Mouse (Mus musculus) erythroblast, embryonic 14.5 days (primary cell): ENCODE data around the gene Gm7075. TPM values are rescaled to one million over a fixed set of nuclear protein-coding genes. Genes with fewer than 3 reads are reported as not detected.
A peak's percentile ranks its signal among the peaks of the same experiment; 100 is the strongest.
"Not testable (repeated sequence)": the region's sequence is repeated elsewhere in the genome, so short reads cannot be mapped to it uniquely, and the experiment has no call there.

Source experiments
- H3K27me3 ChIP-seq: 2 replicates; pipeline ENCODE4 v1.6.1; 2012; ENCODE audit warnings: inconsistent platforms; ENCODE audit not compliant: control insufficient read depth
- H3K36me3 ChIP-seq: 2 replicates; pipeline ENCODE4 v1.6.1; 2012; ENCODE audit warnings: mild to moderate bottlenecking, inconsistent platforms; ENCODE audit not compliant: control insufficient read depth
- H3K4me1 ChIP-seq: 2 replicates; pipeline ENCODE4 v1.6.1; 2012; ENCODE audit warnings: inconsistent platforms; ENCODE audit not compliant: control insufficient read depth
- H3K4me3 ChIP-seq: replicated peaks from 2 replicates; pipeline ENCODE3; 2012; ENCODE audit warnings: moderate library complexity, mild to moderate bottlenecking, inconsistent platforms
- H3K9me3 ChIP-seq: 2 replicates; pipeline ENCODE4 v1.6.1; 2012; ENCODE audit warnings: low read length, inconsistent platforms, mixed read lengths; ENCODE audit not compliant: control insufficient read depth
- GATA1 ChIP-seq: IDR thresholded peaks from 2 replicates; pipeline ENCODE4 v1.6.1; 2012; ENCODE audit warnings: low read length, inconsistent platforms, mixed read lengths
- TAL1 ChIP-seq: IDR thresholded peaks from 3 replicates; pipeline ENCODE4 v1.6.1; 2012; ENCODE audit warnings: low read length, inconsistent platforms, mixed read lengths
- polyA plus RNA-seq: library from polyadenylated mRNA; stranded (reverse); fragments of >175 nt; gene quantifications from 2 replicates; pipeline ENCODE4 v1.2.3, GENCODE M21; 2012

Gm7075 gene
- polyA plus RNA-seq, 1 experiment: not detected

DNA sequence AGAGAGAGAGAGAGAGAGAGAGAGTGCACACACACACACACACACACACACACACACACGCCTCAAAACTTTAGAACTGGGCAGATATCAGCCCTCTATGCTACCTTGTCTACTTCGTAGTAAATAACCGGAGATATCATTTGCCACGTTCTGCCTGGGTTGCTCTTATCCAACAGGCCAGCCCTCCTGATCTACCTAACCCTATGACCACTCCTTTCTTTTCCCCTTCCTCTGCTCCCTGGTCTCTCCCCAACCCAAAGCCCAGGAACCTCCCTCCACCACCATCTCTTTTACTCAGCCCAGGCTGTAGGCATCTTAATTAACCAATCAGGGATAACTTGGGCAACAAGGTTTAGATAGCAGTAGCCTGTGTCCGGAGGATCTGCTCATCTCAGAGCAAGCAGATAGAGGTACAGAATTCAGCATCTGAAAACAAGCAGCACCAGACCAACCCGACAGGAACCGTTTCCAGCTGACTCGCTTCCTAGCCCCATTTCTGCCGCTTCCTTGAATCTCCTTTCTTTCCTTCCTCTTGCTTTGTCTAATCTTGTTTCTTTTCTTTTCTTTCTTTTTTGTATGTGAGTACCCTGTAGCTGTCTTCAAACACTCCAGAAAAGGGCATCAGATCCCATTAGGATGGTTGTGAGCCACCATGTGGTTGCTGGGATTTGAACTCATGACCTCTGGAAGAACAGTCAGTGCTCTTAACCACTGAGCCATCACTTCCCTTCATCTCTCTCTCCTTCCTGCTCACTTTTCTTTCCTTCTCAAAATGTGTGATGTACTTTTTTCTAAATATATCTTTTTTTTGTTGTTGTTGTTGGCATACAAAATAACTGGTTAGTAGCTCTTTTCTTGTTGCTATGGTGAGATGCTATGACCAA, 2.2 kb upstream of the Gm7075 start:
- H3K4me3 ChIP-seq: peak overlapping the region; percentile 38
- peaks cover 4% of the 10 kb centered on the region; the same call in 1 of the 2 replicates for H3K27me3 ChIP-seq
- H3K4me1 ChIP-seq: peaks cover 63% of the 10 kb centered on the region
- H3K9me3 ChIP-seq: 0 out of 2 replicates have a peak, but pooled peaks cover 2% of the 10 kb centered on the region
- TF ChIP-seq TAL1 (peak; percentile 68), GATA1 (peak; percentile 57)
- no peaks in the 10 kb centered on the region for H3K36me3 ChIP-seq

DNA sequence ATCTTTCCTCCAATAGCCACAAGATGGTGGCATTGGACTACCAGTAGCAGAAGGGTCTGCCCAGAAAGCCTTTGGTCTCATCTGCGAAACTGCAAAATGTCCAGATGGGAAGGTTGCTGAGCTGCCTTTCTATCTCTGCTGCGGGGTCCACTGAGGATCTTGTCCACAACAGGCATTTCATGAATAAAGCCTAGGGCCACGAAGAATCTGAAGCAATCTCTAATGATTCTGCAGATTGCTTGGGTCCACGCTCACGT, 1.1 kb upstream of the Gm7075 start:
- Histone ChIP-seq H3K27me3 (peaks cover 9% of the 10 kb centered on the region), H3K36me3 (no peaks in the 10 kb centered on the region), H3K4me3 (peak overlapping the region; percentile 4), H3K9me3 (0 out of 2 replicates have a peak, but pooled peaks cover 2% of the 10 kb centered on the region), H3K4me1 (peaks cover 54% of the 10 kb centered on the region)
- TF ChIP-seq TAL1 (no peak), GATA1 (no peak)

DNA sequence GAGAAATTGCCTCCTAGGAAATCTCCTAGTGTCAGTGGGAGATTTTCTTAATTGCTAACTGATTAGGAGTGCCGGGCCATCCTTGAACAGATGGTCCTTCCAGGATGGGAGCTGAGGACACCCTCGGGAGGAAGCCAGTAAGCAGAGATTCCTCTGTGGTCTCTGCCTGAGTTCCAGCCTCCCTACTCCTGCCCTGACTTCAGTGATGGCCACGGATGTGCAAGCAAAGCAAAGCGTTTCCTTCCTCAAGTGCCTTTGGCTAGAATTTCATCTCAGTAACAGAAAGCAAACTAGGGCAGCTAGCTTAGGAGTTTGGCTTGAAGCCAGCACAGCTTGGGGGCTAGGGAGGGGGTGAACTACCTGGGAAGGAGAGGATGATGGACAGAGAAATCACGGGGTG, 4.5 kb downstream of the Gm7075 start:
- TF ChIP-seq GATA1 (no peak), TAL1 (no peak)
- H3K27me3 ChIP-seq: peaks cover 26% of the 10 kb centered on the region
- 0 out of 2 replicates have a peak, but pooled peaks cover 2% of the 10 kb centered on the region for H3K9me3 ChIP-seq
- peaks cover 4% of the 10 kb centered on the region for H3K4me1 ChIP-seq
- no peaks in the 10 kb centered on the region for H3K36me3 ChIP-seq
- H3K4me3 ChIP-seq: no peak overlapping the region

DNA sequence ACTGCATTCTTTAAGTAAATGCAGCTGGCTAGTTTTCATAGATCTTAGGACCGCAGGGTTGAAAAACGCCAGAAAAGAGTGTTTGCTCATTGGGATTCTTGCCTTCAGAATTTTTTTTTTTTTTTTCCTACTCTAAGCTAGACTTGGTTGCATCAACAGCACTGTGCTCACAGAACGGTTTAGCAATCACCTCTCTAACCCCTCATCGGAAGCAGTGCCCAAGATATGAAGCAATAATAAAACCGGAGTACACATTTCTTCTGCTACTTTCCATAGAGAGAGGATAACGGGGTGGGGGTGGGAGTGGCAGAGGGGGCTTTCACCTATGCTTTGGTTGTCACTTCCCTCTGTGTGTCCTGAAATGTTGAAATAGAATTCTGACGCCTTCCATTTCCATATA, 5.7 kb downstream of the Gm7075 start:
- peaks cover 2% of the 10 kb centered on the region for H3K4me1 ChIP-seq
- TF ChIP-seq TAL1 (no peak), GATA1 (no peak)

DNA sequence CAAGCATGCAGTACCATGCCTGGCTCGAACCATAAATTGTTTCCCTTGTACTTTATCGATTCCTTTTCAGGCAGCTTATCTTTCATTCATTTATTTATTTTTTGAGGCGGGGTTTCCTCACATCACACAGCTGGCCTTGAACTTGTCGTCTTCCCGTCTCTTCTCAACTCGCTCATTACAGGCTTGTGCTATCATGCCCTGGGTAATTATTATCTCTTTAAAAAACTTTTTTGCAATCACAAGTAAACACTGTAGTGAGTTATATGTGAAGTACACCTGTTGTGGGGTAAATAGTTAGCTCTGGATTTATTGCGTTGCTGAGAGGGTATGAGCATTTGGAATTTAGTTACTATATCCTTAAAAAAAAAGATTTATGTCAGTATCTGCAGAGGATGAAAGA, 6.3 kb downstream of the Gm7075 start:
- Histone ChIP-seq H3K27me3 (peaks cover 23% of the 10 kb centered on the region), H3K9me3 (no peaks in the 10 kb centered on the region), H3K36me3 (no peaks in the 10 kb centered on the region), H3K4me1 (peaks cover 2% of the 10 kb centered on the region), H3K4me3 (no peak overlapping the region)
- TF ChIP-seq GATA1 (no peak), TAL1 (no peak)

More for the DNA sequence above, 5.7 kb downstream of the Gm7075 start:
- H3K36me3 ChIP-seq: no peaks in the 10 kb centered on the region
- H3K4me3 ChIP-seq: no peak overlapping the region
- H3K9me3 ChIP-seq: no peaks in the 10 kb centered on the region
- peaks cover 23% of the 10 kb centered on the region for H3K27me3 ChIP-seq

DNA sequence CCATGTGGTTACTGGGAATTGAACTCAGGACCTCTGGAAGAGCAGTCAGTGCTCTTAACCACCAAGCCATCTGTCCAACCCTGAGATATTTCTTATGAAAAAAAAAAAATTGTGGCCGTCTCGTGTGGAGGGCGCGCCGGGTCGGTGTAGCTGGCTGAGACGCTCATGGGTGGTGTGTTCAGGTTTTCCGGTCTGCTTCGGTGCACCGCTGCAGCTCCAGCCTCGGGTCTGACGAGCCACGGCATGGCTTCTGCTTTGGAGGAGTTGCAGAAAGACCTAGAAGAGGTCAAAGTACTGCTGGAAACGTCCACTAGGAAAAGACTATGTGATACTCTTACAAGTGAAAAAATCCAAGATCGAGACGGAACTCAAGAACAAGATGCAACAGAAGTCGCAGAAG, 8.8 kb downstream of the Gm7075 start:
- H3K4me3 ChIP-seq: no peak overlapping the region
- H3K36me3 ChIP-seq: no peaks in the 10 kb centered on the region
- peaks cover 18% of the 10 kb centered on the region for H3K27me3 ChIP-seq
- TF ChIP-seq GATA1 (no peak), TAL1 (no peak)
- peaks cover 6% of the 10 kb centered on the region for H3K4me1 ChIP-seq
- H3K9me3 ChIP-seq: no peaks in the 10 kb centered on the region

DNA sequence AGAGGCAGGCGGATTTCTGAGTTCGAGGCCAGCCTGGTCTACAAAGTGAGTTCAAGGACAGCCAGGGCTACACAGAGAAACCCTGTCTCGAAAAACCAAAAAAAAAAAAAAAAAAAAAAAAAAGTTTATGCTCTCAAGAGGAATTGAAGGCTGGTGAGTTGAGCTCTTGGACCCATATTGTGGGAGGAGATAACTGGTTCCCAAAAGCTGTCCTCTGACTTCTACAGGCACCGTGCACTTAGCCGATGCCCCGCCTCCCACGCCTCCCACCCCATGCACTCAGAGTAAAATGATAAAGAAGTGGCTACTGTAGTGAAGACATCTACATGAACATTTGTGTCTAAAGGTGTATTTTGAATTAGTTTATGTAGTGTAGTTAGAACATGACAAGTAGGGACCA, 9.9 kb downstream of the Gm7075 start:
- not testable (repeated sequence) for H3K4me3 ChIP-seq, H3K36me3 ChIP-seq, H3K4me1 ChIP-seq, H3K9me3 ChIP-seq
- H3K27me3 ChIP-seq: peaks cover 11% of the 10 kb centered on the region

DNA sequence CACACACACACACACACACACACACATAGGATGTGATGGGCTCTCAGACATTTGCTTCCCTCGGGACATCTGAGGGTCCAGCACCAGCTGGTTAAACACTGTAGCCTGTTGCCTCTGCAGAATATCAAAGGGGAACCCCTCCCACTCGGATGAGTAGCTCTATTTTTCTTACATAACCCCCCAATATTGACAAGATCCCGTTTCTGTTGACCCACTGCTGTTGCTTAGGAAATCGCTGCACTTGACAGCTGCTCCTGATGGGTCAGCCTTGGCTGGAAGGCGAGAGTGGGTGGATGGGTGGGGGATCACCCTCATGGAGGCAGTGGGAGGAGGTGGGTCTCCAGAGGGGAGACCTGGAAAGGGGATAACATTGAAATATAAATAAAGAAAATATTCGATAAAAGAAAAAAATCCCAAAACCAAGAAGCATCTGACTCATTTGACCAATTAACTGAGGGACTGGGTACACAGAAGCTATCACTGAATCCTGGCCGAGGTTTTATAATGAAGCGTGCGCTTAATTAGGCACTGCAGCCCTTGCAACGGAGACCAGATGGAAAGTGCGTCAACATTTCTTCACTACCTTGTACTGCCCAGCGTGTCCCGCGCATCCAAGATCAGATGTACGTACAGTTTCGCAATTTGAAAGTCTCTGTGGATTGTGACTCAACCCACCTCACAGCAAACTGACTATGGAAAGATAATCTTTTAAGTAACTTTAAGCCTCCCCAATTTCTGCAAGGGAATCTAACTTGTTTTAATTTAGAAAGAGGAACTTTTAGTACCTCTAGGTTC, 11.2 kb downstream of the Gm7075 start:
- Histone ChIP-seq H3K4me3 (no peak overlapping the region), H3K9me3 (no peaks in the 10 kb centered on the region), H3K27me3 (no peaks in the 10 kb centered on the region), H3K4me1 (peaks cover 6% of the 10 kb centered on the region), H3K36me3 (no peaks in the 10 kb centered on the region; the same call in 1 of the 2 replicates)
- TF ChIP-seq TAL1 (no peak), GATA1 (no peak)

DNA sequence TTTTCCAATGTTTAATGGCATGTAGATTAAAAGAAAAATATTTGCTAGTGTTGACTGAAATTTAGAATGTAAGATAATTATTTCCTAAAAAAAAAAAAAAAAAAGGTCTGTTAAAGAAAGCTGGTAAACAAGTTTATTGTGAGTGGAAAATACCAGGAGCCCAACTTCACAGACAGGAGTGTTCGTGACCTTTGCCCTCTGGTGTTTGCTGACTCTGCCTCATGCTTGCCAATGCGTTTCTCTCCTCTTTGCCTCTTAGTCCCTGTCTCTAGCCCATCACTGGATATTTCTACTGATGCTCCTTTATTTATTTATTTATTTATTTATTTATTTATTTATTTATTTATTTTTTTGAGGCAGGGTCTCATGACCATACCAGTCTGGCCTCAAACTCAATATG, 18.0 kb downstream of the Gm7075 start:
- Histone ChIP-seq H3K4me1 (no peaks in the 10 kb centered on the region), H3K27me3 (no peaks in the 10 kb centered on the region), H3K36me3 (no peaks in the 10 kb centered on the region; the same call in 1 of the 2 replicates), H3K4me3 (no peak overlapping the region), H3K9me3 (no peaks in the 10 kb centered on the region)
- TF ChIP-seq TAL1: no peak
- TF ChIP-seq GATA1: no peak
